Mouse (Mus musculus): ENCODE data around the gene Nsd2. TPM values are rescaled to one million over a fixed set of nuclear protein-coding genes. Genes with fewer than 3 reads are reported as not detected.
"Not testable (repeated sequence)": the region's sequence is repeated elsewhere in the genome, so short reads cannot be mapped to it uniquely, and the experiment has no call there.

The Nsd2 gene
- polyA plus RNA-seq, 3 experiments from 2014 or later: 15.1 to 31.2 (median 20.2) TPM

DNA sequence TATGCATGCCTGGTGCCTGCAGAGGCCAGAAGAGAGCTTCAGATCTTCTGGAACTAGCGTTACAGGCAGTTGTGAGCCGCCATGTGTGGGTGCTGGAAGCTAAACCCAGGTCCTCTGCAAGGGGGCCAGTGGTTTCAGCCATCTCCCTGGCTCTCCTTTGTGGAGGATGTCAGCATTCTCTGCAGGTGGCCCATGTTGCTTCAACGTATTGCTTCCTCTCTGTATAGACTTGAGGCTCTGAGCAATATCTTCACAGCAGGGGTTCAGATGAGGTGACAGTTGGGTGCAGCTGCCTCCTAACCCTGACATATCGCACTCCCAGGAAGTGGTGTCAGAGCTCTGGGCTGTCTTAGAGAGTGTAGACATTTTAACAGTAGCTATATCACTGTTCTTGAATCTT is 30.9 kb downstream of the Nsd2 start:
- ATAC-seq: no peak

DNA sequence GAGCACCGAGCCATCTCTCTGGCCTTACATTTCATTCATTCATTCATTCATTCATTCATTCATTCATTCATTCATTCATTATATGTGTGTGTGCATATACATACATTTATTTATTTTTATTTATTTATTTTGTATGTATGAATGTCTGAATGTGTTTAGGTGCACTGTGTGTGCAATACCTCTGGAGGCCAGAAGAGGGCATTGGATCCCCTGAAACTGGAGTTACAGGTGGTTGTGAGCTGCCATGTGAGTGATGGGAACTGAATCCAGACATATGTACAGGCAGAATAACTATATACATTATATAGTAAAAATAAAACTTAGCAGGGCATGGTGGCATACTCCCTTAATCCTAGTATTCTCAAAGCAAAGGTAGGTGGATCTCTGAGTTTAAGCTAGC is 32.6 kb downstream of the Nsd2 start:
- ATAC-seq: no peak

DNA sequence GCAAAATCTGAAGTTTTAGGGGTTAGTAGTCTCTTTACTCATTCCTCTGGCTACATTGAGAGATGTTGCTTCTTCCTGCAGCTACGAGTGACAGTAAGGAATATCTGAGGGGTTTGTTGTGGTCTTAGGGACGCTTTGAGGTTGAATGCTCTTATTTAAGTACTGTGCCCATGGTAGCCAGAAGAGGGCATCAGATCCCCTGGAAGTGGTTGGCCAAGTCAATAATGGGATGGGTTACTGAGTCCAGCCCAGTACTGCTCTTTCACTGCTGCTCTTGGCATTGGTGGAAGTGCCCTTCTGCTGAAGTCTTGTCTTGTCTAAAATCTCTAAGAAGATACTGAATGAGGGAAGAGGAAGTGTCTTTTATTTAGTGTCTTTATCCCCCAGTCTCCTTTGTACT is 33.5 kb downstream of the Nsd2 start:
- ATAC-seq: no peak

DNA sequence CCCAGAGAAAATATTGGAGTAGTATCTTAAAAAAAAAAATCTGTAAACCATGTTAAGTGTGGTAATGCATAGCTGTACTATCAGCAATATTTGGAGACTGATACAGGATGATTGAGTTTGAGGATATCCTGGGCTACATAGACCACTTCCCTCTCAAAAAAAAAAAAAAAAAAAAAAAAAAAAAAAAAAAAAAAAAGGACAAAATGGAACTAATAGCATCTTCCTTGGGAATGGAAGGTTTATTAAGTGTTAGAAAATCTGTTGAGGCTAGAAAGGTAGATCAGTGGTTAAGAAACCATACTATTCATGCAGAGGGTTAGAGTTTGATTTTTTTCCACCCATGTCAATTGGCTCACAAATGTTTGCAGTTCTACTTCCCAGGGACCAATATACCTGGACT is 37.2 kb downstream of the Nsd2 start:
- no peak for ATAC-seq

DNA sequence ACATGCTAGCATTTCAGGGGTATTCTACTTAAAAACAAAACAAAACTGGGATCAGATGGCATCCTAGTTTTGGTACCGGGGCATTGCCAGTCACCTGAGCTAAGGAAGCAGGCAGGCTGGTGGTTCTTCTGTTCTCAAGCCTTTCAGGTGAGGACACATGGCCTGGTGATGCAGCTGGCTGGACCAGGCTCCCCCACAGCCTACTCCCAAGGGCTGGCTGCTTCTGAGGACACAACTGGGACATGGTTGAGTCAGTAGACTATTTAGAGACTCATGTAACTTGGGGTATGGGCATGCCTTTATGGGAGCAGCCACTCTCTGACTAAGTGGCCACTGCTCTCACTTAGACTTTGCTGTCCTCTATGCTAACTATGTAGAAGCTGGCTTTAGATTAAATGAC is 54.9 kb downstream of the Nsd2 start:
- ATAC-seq: no peak

DNA sequence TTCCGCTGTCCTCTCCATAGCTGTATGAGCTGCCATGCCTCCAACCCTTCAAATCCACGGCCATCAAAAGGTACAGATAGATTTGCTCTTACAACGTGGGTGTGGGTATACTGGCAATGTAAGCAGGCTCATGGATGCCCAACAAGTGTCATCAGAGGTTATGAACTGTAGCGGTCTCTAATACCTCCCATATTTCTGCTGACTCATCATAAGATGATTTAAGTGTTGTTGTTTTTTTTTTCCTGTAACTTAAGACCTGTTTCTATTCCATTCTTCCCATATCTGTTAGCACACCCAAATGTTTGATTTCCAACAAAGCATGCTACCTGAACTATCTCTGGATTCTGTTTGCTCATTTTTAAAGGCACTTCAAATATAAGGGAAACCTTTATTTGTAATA is 60.6 kb downstream of the Nsd2 start:
- no peak for ATAC-seq

DNA sequence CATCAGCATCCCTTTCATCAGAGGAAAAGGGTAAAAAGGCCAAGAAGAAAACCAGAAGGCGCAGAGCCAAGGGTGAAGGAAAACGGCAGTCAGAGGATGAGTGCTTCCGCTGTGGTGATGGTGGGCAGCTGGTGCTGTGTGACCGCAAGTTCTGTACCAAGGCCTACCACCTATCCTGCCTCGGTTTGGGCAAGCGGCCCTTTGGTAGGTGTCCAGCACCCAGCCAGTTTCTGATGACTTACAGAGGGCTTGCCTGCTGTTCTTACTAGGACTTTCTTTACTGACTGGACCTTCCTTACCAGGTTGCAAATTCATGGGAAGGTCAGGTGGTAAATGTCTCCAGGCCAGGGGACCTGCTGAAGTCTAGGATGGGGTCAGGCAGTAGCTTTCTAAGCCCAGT is 72.9 kb downstream of the Nsd2 start:
- ATAC-seq: no peak

DNA sequence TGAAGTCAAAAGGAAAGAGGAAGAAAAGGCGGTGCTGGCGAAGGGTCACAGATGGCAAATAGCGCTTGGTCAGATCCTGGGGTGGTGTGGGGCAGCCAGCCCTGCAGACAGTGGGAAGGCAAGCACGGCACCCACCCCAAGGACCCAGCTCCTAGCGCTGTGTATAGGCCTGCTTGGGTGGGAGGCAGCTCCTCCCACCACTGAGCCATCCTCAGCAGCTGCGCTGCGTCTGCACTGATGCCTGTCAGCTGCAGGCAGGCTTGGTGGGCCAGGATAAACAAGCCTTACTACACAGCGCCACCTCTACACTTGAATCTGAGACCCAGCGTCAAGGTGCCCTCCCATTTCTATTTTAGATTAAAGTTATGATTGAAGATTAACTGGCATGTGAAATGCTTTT is 74.6 kb downstream of the Nsd2 start:
- ATAC-seq: no peak

DNA sequence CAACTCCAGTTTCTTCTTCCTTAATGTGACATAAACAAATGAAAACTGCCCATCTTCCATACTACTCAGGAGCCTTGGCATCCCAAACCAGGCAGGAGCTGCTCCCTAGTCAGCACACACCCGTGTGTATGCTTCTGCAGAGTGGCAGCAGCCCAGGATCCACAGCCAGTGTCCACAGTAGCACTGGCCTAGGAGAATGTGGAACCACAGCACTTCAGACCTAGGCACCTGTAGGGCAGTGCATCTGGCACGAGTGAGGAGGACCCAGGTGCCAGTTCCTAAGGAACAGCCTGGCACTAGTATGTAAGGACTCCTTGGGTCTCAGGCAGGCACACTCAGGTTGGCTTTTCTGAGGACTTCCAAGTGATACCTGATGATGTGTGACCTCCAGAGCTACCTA is 76.6 kb downstream of the Nsd2 start:
- no peak for ATAC-seq

DNA sequence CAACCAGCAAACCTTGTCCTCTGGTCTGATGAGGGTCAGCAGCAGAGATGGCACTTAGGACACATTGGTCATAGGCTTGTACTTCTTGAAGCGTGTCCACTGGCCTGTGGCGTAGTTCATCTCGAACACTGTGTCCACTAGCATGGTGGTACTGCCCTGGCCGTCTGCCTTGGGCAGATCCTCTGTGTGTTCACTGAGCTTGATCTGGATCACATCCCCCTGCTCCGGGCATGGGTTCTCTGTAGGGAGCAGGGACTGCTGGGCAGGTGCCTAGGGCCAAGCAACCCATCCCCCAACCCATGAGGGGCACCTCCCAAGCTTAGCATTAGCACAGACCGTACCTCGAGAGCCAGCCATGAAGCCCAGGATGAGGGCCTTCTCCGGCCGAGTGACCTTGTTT is 78.1 kb downstream of the Nsd2 start:
- ATAC-seq: no peak

DNA sequence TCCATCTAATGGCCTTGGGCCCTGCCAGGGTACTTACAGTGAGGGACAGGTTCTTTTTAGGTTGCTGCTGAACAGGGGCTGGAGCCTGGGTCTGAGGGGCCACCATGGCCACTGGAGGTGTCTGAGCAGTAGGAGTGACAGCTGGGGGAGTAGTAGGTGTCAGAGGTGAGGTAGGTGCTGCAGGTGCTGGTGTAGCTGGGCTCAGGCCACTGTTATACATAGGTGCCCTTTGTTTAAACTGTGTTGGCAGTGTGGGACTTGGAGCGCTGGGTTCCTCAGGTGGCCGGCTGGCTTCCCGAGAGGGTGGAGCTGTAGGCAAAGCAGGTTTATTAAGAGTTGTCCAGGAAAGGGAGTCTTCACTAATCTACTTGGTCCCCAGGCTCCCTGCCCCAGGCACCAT is 78.7 kb downstream of the Nsd2 start:
- no peak for ATAC-seq

DNA sequence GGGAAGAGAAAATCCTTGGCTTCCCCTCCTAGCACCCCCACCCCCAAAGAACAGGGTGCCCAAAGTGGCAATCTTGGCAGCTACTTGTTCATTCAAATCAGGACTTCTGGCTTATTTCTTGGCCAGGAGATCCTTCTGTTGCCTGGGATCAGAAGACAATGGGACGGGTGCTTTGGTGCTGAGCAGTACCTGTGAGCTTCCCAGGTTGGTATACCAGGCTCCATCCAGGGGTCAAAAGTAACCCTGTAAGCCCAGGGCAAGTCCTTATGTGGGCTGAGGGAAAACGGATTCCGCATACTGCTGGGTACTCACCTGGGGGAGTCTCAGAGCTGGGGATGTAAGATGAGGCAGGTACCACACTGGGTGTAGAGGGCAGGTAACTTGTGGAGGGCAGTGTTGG is 79.6 kb downstream of the Nsd2 start:
- no peak for ATAC-seq

DNA sequence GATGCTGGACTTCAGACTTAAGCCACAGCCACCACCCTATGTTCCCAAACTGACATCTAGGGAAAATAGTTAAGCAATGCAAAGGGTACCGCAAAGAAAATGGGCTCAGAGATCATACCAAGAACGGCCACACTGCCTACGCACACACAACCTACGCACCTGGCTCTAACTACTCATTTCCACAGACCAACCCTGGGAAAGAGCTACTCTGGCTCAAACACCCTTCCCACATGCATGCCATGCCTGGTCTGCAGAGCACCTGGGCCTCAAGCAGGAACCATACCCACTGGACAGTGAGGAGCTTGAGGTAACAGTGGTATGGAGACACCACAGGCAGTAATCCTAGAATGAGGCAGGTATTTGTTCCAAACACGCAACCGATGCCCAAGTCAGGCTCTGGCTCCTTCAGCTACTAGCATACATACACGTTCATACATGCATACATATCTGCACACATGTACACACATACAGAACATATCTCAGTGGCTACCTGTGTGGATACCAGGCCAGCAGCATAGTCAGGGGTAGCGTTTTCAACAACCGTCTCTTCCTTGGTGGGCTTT is 80.3 kb downstream of the Nsd2 start:
- no peak for ATAC-seq

DNA sequence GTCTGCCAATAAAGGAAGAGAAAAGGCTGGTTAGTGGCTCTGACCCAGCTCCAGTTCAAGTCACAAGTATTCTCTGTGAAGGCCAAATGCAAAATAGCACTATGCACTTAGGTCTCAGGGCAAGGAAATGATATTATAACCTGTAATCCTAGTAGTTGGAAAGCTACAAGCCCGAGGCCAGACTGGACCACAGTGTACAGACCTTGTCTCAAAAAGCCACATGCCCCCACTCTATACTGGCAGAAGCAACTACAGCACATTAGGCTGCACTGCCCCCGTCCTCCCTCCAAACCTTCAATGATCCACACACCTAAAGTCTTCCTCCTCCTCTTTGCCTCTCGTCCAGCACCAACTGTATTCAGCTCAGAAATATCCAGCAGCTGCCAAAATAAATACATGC is 80.8 kb downstream of the Nsd2 start:
- ATAC-seq: no peak

DNA sequence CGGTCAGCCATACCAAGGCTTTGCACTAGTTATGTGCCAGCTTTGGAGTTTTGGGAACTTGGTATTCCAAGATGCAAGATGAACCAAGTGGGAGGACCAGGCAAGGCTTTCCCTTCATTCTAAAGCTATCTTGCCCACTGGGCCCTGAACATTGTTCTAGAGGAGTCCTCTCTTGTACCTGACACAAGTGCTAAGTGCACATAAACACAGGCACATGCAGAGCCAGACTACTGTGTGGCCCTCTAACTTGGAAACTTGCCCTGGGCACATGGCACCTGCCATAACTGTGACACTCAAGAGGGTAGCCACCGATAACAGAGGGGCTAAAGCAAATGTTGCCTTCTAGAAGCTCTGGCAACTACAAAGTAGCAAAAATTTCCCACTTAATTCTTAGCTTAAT is 82.2 kb downstream of the Nsd2 start:
- no peak for ATAC-seq

DNA sequence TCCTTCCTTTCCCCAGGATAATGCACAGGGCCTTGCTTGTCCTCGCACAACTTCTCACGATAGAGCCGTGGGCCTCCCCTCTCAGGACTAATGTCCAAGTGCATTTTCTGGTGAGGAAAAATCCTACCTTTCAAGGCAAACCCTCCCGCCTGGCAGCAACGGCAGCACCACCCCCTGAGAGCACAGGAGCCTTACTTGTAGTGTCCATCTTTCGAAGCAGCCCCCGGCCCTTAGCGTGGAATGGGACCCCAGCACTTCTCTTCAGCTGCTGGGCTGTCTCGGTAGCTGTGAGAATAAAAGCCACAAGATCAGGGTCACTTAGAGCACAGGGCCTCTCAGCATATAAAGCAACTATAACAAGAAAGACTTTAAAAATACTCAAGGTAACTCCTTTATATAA is 82.7 kb downstream of the Nsd2 start:
- ATAC-seq: no peak

DNA sequence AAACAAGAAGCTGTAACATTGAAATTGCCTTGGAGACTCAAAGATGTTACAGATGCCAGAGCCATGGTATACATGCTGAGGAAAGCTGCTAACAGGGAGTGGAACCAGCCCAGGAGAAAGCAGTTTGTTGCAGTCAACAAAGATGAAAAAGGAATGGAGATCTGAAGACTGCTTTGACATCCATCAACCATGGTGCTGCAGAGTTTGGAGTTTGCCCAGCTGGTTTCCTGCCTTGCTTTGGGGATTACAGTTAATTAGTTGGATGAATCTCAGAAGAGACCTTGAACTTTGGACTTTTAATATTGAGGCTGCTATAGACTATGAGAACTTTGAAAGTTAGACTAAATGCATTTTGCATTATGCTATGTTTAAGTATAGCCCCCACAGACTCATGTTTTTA is 94.5 kb downstream of the Nsd2 start:
- ATAC-seq: not testable (repeated sequence)

DNA sequence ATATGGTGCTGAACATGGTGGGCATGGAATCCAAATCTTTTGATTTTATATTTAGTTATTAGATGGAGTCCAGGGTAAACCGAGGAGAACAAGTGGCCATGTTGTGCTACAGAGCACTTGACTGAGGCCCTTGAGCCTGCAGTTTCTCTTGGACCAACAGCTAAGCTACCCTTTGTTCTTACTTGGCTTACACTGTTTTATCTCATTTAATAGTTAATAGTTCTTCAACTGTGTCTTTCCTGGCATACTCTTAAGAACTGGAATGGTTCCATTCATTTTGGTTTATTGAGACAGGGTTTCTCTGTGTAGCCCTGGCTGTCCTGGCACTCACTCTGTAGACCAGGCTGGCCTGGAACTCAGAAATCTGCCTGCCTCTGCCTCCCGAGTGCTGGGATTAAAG is 96.1 kb downstream of the Nsd2 start:
- ATAC-seq: not testable (repeated sequence)

DNA sequence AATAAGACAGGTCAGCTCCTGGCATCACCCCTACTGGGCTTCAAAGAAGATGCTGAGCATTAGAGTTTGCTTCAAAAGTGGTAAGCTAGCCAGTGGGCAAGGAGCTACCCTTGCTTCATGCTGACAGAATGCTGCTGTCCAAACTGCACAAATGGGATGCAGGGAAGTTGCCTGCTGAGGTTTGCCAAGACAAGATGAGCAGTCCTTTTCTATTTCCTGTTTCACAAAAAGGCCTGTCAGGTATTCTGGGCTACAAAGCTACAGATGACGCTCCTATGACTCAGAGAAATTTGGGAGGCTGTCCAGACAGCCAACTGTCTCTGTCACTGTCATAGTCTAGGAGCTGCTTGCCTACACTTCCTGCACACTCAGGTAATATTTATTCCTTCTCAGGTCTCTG is 98.9 kb downstream of the Nsd2 start:
- no peak for ATAC-seq

DNA sequence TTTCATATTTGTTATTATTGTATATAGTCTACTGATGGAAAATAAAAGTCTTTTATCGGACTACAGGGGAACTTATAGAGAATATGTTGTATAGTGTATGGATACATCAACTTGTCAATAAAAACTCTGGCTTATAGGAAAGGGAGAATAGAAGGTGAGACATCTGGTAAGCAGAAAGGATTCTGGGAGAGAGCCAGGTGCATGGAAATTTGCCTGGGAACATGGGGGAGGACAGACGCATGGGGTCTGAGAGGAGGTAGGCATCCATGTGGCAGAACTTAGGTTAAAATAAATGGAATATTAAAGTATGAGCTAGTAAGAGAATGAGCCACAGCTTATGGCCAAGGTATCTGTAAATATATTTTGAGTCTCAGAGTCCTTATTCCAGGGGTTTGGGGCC is 99.5 kb downstream of the Nsd2 start:
- no peak for ATAC-seq

DNA sequence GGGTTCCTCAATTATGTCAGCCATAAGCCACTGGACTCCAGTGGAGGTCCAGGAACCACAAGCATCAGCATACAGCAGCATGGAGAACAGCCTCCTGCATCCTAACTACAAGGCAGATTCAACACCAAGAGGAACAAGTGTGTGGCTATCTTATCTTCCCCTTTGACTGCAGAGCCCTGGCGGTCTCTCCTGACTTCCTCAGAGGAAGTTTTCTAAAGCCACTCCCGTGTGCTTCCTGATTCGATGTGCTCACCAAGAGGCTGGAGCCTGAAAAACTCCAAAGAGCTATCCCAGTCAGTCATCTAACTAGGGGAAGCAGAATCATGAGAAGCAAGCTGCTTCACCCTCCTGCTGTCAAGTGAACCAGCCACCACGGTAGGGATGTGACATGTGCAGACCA is 100.4 kb downstream of the Nsd2 start:
- no peak for ATAC-seq

DNA sequence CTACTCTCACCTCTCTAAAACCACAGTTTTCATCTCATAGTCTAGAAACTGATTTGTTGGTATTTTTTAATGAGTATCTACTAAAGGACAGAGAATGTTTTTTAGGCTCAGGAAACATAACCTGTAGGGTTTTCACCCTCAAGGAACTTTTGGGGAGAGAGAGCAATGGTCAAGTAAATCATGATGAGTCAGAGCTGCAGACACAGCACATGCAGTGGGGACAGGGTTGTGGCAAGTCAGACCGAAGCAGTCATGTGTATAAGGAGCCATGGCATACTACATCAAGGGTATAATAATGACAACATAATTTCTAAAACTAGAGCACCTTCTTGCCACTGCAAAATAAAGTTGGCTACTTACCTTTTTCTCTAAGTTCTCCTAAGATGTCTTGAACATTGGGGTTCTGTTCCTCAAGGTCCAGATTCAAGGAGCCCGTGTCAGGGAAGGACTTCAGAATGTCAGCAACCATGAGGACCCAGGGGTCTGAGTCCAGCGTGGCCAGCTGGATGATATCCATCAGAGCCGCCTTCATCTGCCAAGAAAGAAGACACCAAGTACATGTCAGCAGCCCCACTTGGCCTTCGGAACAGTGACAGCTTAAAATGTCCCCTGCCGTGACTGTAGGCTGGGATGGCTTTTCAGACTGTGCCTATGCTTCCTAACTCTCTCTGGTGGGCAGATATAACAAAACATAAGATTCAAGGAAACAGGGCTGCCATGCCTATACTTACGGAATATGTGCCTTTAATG is 101.1 kb downstream of the Nsd2 start:
- no peak for ATAC-seq

DNA sequence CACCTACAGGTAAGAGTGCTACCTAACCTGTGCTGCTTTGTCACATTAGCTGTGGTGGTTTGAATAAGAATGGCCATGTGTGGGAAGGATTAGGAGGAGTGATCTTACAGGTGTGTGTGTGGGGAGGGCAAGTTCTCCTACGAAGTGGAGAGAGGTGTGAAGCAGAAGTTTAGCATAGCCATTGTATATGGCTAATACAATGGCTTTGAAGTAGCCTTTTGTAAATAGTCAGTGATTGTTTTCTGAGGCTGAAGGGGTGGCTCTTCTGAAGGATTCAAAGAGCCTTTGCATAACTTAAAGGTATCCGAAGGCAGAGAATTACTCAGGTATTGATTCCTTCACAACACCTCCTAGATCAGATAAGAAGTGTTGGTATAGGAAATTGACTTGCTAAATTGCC is 102.0 kb downstream of the Nsd2 start:
- ATAC-seq: no peak

DNA sequence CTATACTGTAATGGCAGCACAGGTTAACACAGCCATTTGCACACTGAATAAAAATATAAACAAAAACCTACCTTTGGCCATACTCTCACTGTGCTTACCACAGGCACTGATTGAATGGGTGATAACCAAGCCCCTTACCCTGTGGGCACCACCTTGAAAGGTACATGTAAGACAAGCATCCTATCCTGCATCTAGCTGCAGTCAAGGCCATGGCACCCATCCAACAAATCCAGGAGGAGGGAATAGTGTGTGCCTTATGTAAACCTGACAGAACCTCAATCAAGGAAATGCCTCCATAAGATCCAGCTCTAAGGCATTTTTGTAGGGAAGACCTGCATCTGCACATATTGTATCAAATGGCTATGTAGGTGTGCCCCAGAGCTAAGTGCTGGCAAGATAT is 105.6 kb downstream of the Nsd2 start:
- ATAC-seq: no peak

DNA sequence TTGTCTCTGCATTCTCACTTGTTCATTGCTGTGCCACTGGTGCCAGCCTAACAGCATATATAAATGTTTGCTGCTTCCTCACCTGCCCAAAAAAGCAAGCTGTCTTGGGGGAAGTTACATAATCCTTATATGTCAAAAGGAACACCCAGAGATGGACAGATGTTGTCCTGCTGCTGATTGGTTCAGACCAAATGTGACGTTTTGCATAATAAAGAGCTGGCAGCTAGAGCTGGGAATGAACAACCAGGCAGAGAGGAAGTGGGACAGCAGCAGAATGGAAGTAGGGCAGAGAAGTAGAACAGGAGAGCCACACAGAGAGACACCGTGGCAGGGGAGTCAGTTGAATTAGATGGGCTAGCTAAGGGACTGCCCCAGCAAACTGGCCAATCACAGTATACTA is 111.9 kb downstream of the Nsd2 start:
- ATAC-seq: no peak

All from inflammation-experienced regulatory T-cells, adult 6 months (primary cell).